Mouse (Mus musculus): Measurements from ENCODE around the gene Cers3. TPM values are rescaled to one million over a fixed set of nuclear protein-coding genes. Genes with fewer than 3 reads are reported as not detected.

Cers3 gene
- polyA plus RNA-seq, 1 experiment from 2014 or later: 0.26 TPM

DNA sequence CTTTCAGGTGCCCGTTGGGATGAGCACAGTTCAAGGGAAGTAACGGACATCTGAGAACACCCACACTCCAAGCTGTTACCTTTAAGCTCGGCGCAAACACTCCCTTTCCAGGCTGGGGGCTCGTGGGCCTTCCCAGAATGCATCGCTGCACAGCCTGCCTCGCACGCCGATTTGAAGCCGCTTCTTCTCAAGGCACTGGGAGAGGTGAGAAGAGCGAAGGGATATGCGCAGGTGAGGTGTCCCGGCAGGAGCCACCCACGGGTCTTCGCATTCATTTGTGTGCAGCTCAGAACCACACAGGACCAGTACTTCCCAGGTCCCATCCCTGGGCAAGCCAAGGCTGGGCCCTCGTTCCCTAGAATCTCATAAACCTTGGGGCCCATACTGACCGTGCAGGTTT is 9.9 kb upstream of the Cers3 start:
- 95% methylated on average over 17 of the region's 17 CpGs for WGBS
- Histone ChIP-seq H3K4me1 (ENCODE audit: control insufficient read depth, insufficient read depth, low read length) (no peaks in the 10 kb centered on the region), H3K9me3 (replicated peaks; ENCODE audit: control insufficient read depth, low read length, poor library complexity, severe bottlenecking) (no peaks in the 10 kb centered on the region), H3K9ac (ENCODE audit: low read depth, low read length) (no peak overlapping the region), H3K36me3 (ENCODE audit: control insufficient read depth, insufficient read depth, low read length) (no peaks in the 10 kb centered on the region), H3K27me3 (ENCODE audit: control insufficient read depth, insufficient read depth, low read depth, low read length) (no peaks in the 10 kb centered on the region), H3K4me3 (ENCODE audit: low read depth, low read length) (no peak overlapping the region), H3K4me2 (ENCODE audit: low read length) (no peak overlapping the region), H3K27ac (ENCODE audit: low read length) (no peak overlapping the region)
- no peak for ATAC-seq

- H3K27ac ChIP-seq (ENCODE audit: low read length): no peak overlapping the region
- H3K27me3 ChIP-seq (ENCODE audit: control insufficient read depth, insufficient read depth, low read depth, low read length): no peaks in the 10 kb centered on the region
- no peak for ATAC-seq
- H3K4me1 ChIP-seq (ENCODE audit: control insufficient read depth, insufficient read depth, low read length): no peaks in the 10 kb centered on the region
- WGBS: 95% methylated on average over 11 of the region's 11 CpGs
- no peak overlapping the region for H3K4me3 ChIP-seq (ENCODE audit: low read depth, low read length)
- H3K9ac ChIP-seq (ENCODE audit: low read depth, low read length): no peak overlapping the region
- no peak overlapping the region for H3K4me2 ChIP-seq (ENCODE audit: low read length)
- H3K36me3 ChIP-seq (ENCODE audit: control insufficient read depth, insufficient read depth, low read length): no peaks in the 10 kb centered on the region
- no peaks in the 10 kb centered on the region for H3K9me3 ChIP-seq (replicated peaks; ENCODE audit: control insufficient read depth, low read length, poor library complexity, severe bottlenecking)
These were observed 9.4 kb upstream of the Cers3 start for GRCm38 (mm10) chr7:66733882-66734281.

GRCm38 (mm10) chr7:66734466-66734865 is 8.8 kb upstream of the Cers3 start:
- no peak for ATAC-seq
- 95% methylated on average over 4 of the region's 4 CpGs for WGBS
- Histone ChIP-seq H3K9ac (ENCODE audit: low read depth, low read length) (no peak overlapping the region), H3K36me3 (ENCODE audit: control insufficient read depth, insufficient read depth, low read length) (no peaks in the 10 kb centered on the region), H3K9me3 (replicated peaks; ENCODE audit: control insufficient read depth, low read length, poor library complexity, severe bottlenecking) (no peaks in the 10 kb centered on the region), H3K4me1 (ENCODE audit: control insufficient read depth, insufficient read depth, low read length) (no peaks in the 10 kb centered on the region), H3K4me3 (ENCODE audit: low read depth, low read length) (no peak overlapping the region), H3K4me2 (ENCODE audit: low read length) (no peak overlapping the region), H3K27ac (ENCODE audit: low read length) (no peak overlapping the region), H3K27me3 (ENCODE audit: control insufficient read depth, insufficient read depth, low read depth, low read length) (no peaks in the 10 kb centered on the region)

DNA sequence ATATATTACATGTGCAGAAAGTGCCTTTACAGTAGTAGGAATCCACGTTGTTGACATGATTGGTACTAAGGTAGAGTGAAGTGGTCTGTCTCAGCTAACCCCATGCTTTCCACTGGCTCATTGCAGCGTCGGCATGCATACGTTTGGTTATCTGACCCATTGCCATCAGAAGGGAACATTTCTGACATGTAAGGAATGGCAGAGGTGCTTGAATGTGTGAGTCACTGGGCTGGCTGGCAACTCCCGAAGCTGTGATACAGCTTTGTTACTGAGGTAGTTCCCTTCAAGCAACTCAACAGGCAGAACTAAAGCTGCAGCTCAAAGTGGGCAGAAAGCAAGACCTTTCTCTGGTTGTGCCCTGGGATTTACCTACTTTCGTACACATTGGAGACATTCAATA is 8.3 kb upstream of the Cers3 start:
- H3K4me1 ChIP-seq (ENCODE audit: control insufficient read depth, insufficient read depth, low read length): no peaks in the 10 kb centered on the region
- H3K9ac ChIP-seq (ENCODE audit: low read depth, low read length): no peak overlapping the region
- H3K27me3 ChIP-seq (ENCODE audit: control insufficient read depth, insufficient read depth, low read depth, low read length): no peaks in the 10 kb centered on the region
- H3K4me2 ChIP-seq (ENCODE audit: low read length): no peak overlapping the region
- H3K36me3 ChIP-seq (ENCODE audit: control insufficient read depth, insufficient read depth, low read length): no peaks in the 10 kb centered on the region
- WGBS: 91% methylated on average over 6 of the region's 6 CpGs
- no peak for ATAC-seq
- H3K27ac ChIP-seq (ENCODE audit: low read length): no peak overlapping the region
- no peak overlapping the region for H3K4me3 ChIP-seq (ENCODE audit: low read depth, low read length)
- no peaks in the 10 kb centered on the region for H3K9me3 ChIP-seq (replicated peaks; ENCODE audit: control insufficient read depth, low read length, poor library complexity, severe bottlenecking)

DNA sequence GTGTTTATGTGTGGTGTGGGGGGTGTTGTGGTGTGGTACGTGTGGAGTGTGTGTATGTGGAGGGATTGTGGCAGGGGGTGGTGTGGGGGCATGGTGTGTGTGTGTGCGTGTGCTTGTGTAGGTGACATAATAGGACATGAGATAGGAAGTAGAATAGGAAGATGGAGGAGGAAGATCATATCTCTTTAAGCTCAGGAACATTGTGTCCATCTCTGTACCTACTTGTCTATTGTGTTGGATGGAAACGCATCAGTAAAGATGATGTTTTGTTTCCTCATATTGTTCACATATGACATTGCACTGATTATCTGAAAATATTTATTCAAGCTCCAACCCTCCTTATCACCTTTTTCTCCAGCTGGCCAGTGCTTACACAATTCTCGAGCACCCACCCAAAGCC is 5.9 kb upstream of the Cers3 start:
- no peaks in the 10 kb centered on the region for H3K36me3 ChIP-seq (ENCODE audit: control insufficient read depth, insufficient read depth, low read length)
- no peaks in the 10 kb centered on the region for H3K9me3 ChIP-seq (replicated peaks; ENCODE audit: control insufficient read depth, low read length, poor library complexity, severe bottlenecking)
- WGBS: 93% methylated on average over 4 of the region's 4 CpGs
- no peaks in the 10 kb centered on the region for H3K27me3 ChIP-seq (ENCODE audit: control insufficient read depth, insufficient read depth, low read depth, low read length)
- H3K9ac ChIP-seq (ENCODE audit: low read depth, low read length): no peak overlapping the region
- ATAC-seq: no peak
- no peaks in the 10 kb centered on the region for H3K4me1 ChIP-seq (ENCODE audit: control insufficient read depth, insufficient read depth, low read length)
- no peak overlapping the region for H3K4me2 ChIP-seq (ENCODE audit: low read length)
- no peak overlapping the region for H3K27ac ChIP-seq (ENCODE audit: low read length)
- H3K4me3 ChIP-seq (ENCODE audit: low read depth, low read length): no peak overlapping the region

- no peaks in the 10 kb centered on the region for H3K9me3 ChIP-seq (replicated peaks; ENCODE audit: control insufficient read depth, low read length, poor library complexity, severe bottlenecking)
- no peaks in the 10 kb centered on the region for H3K36me3 ChIP-seq (ENCODE audit: control insufficient read depth, insufficient read depth, low read length)
- no peak for ATAC-seq
- no peak overlapping the region for H3K9ac ChIP-seq (ENCODE audit: low read depth, low read length)
- no peak overlapping the region for H3K4me3 ChIP-seq (ENCODE audit: low read depth, low read length)
- H3K27ac ChIP-seq (ENCODE audit: low read length): no peak overlapping the region
- H3K27me3 ChIP-seq (ENCODE audit: control insufficient read depth, insufficient read depth, low read depth, low read length): no peaks in the 10 kb centered on the region
- H3K4me2 ChIP-seq (ENCODE audit: low read length): no peak overlapping the region
- 78% methylated on average over 5 of the region's 5 CpGs for WGBS
- no peaks in the 10 kb centered on the region for H3K4me1 ChIP-seq (ENCODE audit: control insufficient read depth, insufficient read depth, low read length)
These were observed 2.3 kb upstream of the Cers3 start for GRCm38 (mm10) chr7:66741008-66741407.

GRCm38 (mm10) chr7:66741412-66741811 is 1.9 kb upstream of the Cers3 start:
- Histone ChIP-seq H3K4me2 (ENCODE audit: low read length) (no peak overlapping the region), H3K36me3 (ENCODE audit: control insufficient read depth, insufficient read depth, low read length) (no peaks in the 10 kb centered on the region), H3K9me3 (replicated peaks; ENCODE audit: control insufficient read depth, low read length, poor library complexity, severe bottlenecking) (no peaks in the 10 kb centered on the region), H3K27ac (ENCODE audit: low read length) (no peak overlapping the region), H3K27me3 (ENCODE audit: control insufficient read depth, insufficient read depth, low read depth, low read length) (no peaks in the 10 kb centered on the region), H3K4me3 (ENCODE audit: low read depth, low read length) (no peak overlapping the region), H3K9ac (ENCODE audit: low read depth, low read length) (no peak overlapping the region), H3K4me1 (ENCODE audit: control insufficient read depth, insufficient read depth, low read length) (no peaks in the 10 kb centered on the region)
- ATAC-seq: no peak
- WGBS: 53% methylated on average over 8 of the region's 8 CpGs

- H3K27ac ChIP-seq (ENCODE audit: low read length): no peak overlapping the region
- H3K27me3 ChIP-seq (ENCODE audit: control insufficient read depth, insufficient read depth, low read depth, low read length): no peaks in the 10 kb centered on the region
- no peak overlapping the region for H3K4me3 ChIP-seq (ENCODE audit: low read depth, low read length)
- H3K4me1 ChIP-seq (ENCODE audit: control insufficient read depth, insufficient read depth, low read length): no peaks in the 10 kb centered on the region
- H3K4me2 ChIP-seq (ENCODE audit: low read length): no peak overlapping the region
- 88% methylated on average over 7 of the region's 7 CpGs for WGBS
- ATAC-seq: no peak
- no peaks in the 10 kb centered on the region for H3K9me3 ChIP-seq (replicated peaks; ENCODE audit: control insufficient read depth, low read length, poor library complexity, severe bottlenecking)
- no peaks in the 10 kb centered on the region for H3K36me3 ChIP-seq (ENCODE audit: control insufficient read depth, insufficient read depth, low read length)
- no peak overlapping the region for H3K9ac ChIP-seq (ENCODE audit: low read depth, low read length)
These were observed 3.7 kb downstream of the Cers3 start for GRCm38 (mm10) chr7:66746972-66747371.

DNA sequence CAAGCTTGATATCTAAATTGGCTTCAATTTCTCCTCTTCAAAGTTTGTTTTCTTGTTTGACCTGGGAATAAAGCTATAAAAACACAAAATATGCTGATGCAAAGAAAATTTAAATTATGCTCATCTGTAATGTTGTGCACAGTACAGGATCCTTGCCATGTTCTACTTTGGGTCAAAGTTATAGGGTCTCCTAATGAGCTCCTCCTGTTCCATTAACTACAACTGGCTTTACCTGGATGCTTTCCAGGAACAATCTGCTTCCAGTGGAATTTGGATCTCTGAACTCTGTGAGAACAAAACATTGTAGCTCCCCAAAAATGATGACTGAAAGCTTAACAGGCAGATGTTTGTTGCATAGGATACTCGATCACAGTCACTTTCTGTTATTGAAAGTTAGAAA is 6.7 kb downstream of the Cers3 start:
- no peak overlapping the region for H3K27ac ChIP-seq (ENCODE audit: low read length)
- WGBS: 88% methylated on average over 1 of the region's 1 CpGs
- no peaks in the 10 kb centered on the region for H3K9me3 ChIP-seq (replicated peaks; ENCODE audit: control insufficient read depth, low read length, poor library complexity, severe bottlenecking)
- H3K4me2 ChIP-seq (ENCODE audit: low read length): no peak overlapping the region
- H3K4me1 ChIP-seq (ENCODE audit: control insufficient read depth, insufficient read depth, low read length): no peaks in the 10 kb centered on the region
- no peak overlapping the region for H3K4me3 ChIP-seq (ENCODE audit: low read depth, low read length)
- ATAC-seq: no peak
- no peaks in the 10 kb centered on the region for H3K36me3 ChIP-seq (ENCODE audit: control insufficient read depth, insufficient read depth, low read length)
- no peaks in the 10 kb centered on the region for H3K27me3 ChIP-seq (ENCODE audit: control insufficient read depth, insufficient read depth, low read depth, low read length)
- H3K9ac ChIP-seq (ENCODE audit: low read depth, low read length): no peak overlapping the region

DNA sequence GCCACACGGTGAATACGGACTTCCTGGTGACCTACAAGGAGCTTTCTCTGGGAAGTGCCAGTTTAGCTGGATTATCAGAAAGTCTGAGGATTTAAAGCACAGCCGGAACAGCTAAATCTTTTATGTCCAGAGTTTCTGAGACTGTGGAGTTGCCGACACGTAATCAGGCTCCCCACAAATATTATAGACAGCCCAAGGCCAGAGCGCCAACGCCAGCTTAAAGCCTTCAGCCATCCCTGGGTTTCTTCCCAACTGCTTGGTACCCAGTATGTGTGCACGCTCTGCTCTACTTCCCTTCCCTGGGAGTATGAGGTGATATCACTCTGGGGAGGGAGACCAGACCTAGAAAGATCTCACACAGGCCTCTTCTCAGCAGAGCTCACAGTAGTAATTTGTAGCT is 10.5 kb downstream of the Cers3 start:
- Histone ChIP-seq H3K9me3 (replicated peaks; ENCODE audit: control insufficient read depth, low read length, poor library complexity, severe bottlenecking) (no peaks in the 10 kb centered on the region), H3K9ac (ENCODE audit: low read depth, low read length) (no peak overlapping the region), H3K27me3 (ENCODE audit: control insufficient read depth, insufficient read depth, low read depth, low read length) (no peaks in the 10 kb centered on the region), H3K36me3 (ENCODE audit: control insufficient read depth, insufficient read depth, low read length) (no peaks in the 10 kb centered on the region), H3K4me2 (ENCODE audit: low read length) (no peak overlapping the region), H3K4me3 (ENCODE audit: low read depth, low read length) (no peak overlapping the region), H3K4me1 (ENCODE audit: control insufficient read depth, insufficient read depth, low read length) (no peaks in the 10 kb centered on the region), H3K27ac (ENCODE audit: low read length) (no peak overlapping the region)
- WGBS: 75% methylated on average over 8 of the region's 8 CpGs
- ATAC-seq: no peak

Measured in midbrain, embryonic 16.5 days (tissue).